8 mouse cellular contexts compared by ENCODE assay signal in genomic region chr15:97672211-97672765, GRCm38 (mm10). TPM values are rescaled to one million over a fixed set of nuclear protein-coding genes. Genes with fewer than 3 reads are reported as not detected.
DNase-seq lines count a peak whose midpoint lies in the region; TF ChIP-seq lines count a peak whose summit lies in the region.

No protein-coding gene starts in this region.

- TF ChIP-seq CTCF in brain, embryonic 14.5 days (IDR thresholded peaks at IDR 0.05; ENCODE audit: borderline replicate concordance, extremely low read depth, insufficient read depth, insufficient read length): no peak

- peak; percentile 58 for DNase-seq in MN1 (ENCODE audit: low spot score)
- peak; percentile 96 for DNase-seq in brain, embryonic 14.5 days (ENCODE audit: low read depth)
- DNase-seq in frontal cortex, adult 2 months (ENCODE audit: extremely low spot score in 1 of 2, low spot score in 1 of 2): peak; percentile 64 to 79
- DNase-seq in left cerebral cortex, adult 11 months (ENCODE audit: low spot score): peak; percentile 70
- DNase-seq in right cerebral cortex, adult 2 months (ENCODE audit: low spot score in 2 of 2): peak; percentile 63 to 77
- DNase-seq in heart, postnatal 10 days: no peak
- no peak for DNase-seq in kidney, adult 18-20 months
- DNase-seq in heart, adult 9 months (ENCODE audit: low spot score in 2 of 2): no peak

- intact Hi-C loops in heart, postnatal 10 days (cut with DNase I): no loop called here

- no peak for TF ChIP-seq POLR2A in brain, embryonic 14.5 days (IDR thresholded peaks at IDR 0.05; ENCODE audit: borderline replicate concordance, extremely low read depth, insufficient read depth, insufficient read length, poor library complexity, severe bottlenecking)

RNA-seq across cellular contexts. Expression of gene Rpap3, which starts 33.3 kb away (rescaled TPM):
- 22.4 and 26.0 TPM in 2 replicates for polyA plus RNA-seq in brain, embryonic 14.5 days (2012; rRNA removed)
- 21.0 and 23.5 TPM in 2 replicates for polyA plus RNA-seq in frontal cortex, adult 2 months (2012; rRNA removed)
- 10 to 100 TPM; 14.1 to 15.2 TPM for total RNA-seq in heart, postnatal 10 days (2021)

RNA-seq across cellular contexts. Expression of gene Endou, which starts 58.9 kb away (rescaled TPM):
- polyA plus RNA-seq in brain, embryonic 14.5 days (2012; rRNA removed): 0.90 and 1.3 TPM in 2 replicates
- 1.0 and 1.5 TPM in 2 replicates for polyA plus RNA-seq in frontal cortex, adult 2 months (2012; rRNA removed)
- 1 to 10 TPM; 3.8 to 4.0 TPM for total RNA-seq in heart, postnatal 10 days (2021)

Comparison
In these comparisons a context has a peak if more than half of its experiments do, and no peak if none do; other contexts are left out.
1. DNase-seq: peak in MN1 (single experiment), brain, embryonic 14.5 days (single experiment), frontal cortex, adult 2 months (2 of 2), left cerebral cortex, adult 11 months (single experiment) and right cerebral cortex, adult 2 months (2 of 2); none in heart, postnatal 10 days (0 of 2), kidney, adult 18-20 months (single experiment) and heart, adult 9 months (0 of 2).